Mouse (Mus musculus) activated CD4-positive, CD25-positive, alpha-beta regulatory T cell (primary cell): ENCODE results near the gene Samd7. TPM values are rescaled to one million over a fixed set of nuclear protein-coding genes. Genes with fewer than 3 reads are reported as not detected.

Experiments
- polyA plus RNA-seq, 2 experiments: library from polyadenylated mRNA; unstranded; fragments of 100-300 nt; shearing (Covaris generic); gene quantifications; one replicate each; pipeline ENCODE4 v1.2.1; 2017

Samd7 gene
- polyA plus RNA-seq, result not detected

GRCm38 (mm10) chr3:30746006-30746405 lies at the start of gene Samd7:
Samd7 (plus strand) TSS chr3:30746293.

DNA sequence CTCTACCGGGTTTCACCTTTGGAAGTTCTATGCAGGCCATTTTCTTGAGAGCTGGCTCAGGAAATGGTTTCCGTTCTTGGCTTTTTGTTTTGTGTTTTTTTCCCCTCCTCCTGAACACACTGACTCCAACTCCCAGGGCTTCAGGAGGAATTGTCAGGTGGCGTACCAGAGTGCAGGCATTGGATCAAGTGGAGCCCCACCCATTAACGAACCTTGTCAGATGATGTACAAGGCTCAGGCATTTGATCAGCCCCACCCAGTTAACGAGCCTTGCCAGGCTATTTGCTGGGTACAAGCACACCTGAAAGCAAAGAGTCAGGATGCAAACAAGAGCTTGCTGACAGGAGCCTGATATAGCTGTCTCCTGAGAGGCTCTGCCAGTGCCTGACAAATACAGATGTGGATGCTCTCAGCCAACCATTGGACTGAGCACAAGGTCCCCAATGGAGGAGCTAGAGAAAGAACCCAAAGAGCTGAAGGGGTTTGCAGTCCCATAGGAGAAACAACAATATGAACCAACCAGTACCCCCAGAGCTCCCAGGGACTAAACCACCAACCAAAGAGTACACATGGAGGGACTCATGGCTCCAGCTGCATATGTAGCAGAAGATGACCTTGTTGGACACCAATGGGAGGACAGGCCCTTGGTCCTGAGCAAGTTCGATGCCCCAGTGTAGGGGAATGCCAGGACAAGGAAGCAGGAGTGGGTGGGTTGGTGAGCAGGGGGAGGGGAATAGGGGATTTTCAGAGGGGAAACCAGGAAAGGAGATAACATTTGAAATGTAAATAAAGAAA lies 46.2 kb upstream of the Samd7 start, which contains the start of gene Lrrc31:
Gene Lrrc31 (minus strand): TSS at position 133 of the 795 bp plus-strand sequence.

GRCm38 (mm10) chr3:30792737-30793402 lies 46.8 kb downstream of the Samd7 start, which contains the start of gene Sec62:
Sec62 (plus strand) TSS chr3:30792875.

Other genes with a start within 250 kb of the Samd7 start
- gene Mecom, start 198.3 kb upstream of the Samd7 start, polyA plus RNA-seq, result under 1 TPM; 0.14 to 0.28 TPM
- gene Actrt3, start 146.4 kb upstream of the Samd7 start, polyA plus RNA-seq, result not detected
- 10 to 100 TPM; 34.1 to 38.0 TPM for gene Mynn, start 144.2 kb upstream of the Samd7 start, polyA plus RNA-seq
- gene Lrriq4, start 101.8 kb upstream of the Samd7 start, polyA plus RNA-seq, result not detected
- under 1 TPM in 1 of 2 experiments, not detected in 1; 0.11 TPM for gene Lrrc34, start 98.4 kb upstream of the Samd7 start, polyA plus RNA-seq
- gene Lrrc31, start 46.5 kb upstream of the Samd7 start, polyA plus RNA-seq, result under 1 TPM; 0.08 to 0.69 TPM
- 10 to 100 TPM; 67.8 to 78.8 TPM for gene Sec62, start 46.6 kb downstream of the Samd7 start, polyA plus RNA-seq
- gene Gpr160, start 109.7 kb downstream of the Samd7 start, polyA plus RNA-seq, result 1 to 10 TPM; 4.4 to 7.3 TPM
- 10 to 100 TPM; 24.7 to 28.9 TPM for gene Phc3, start 223.1 kb downstream of the Samd7 start, polyA plus RNA-seq
- gene Prkci, start 249.5 kb downstream of the Samd7 start, polyA plus RNA-seq, result 1 to 10 TPM; 8.8 to 9.3 TPM